Mouse (Mus musculus) liver, embryonic 14.5 days (tissue): ENCODE measurements at regions not wholly inside any gene's neighbourhood (a gene's known extent, or its start where the extent isn't known, plus 50 kb on each side); places are given as distances from the start of the nearest gene placed in this dataset.

Source experiments
- CTCF ChIP-seq: IDR thresholded peaks from 2 replicates; pipeline ENCODE4 v1.5.1; 2016; ENCODE audit warnings: antibody characterized with exemption, low read depth, control low read depth
- EP300 ChIP-seq: IDR thresholded peaks from 2 replicates; pipeline ENCODE4 v1.6.1; 2016; ENCODE audit warnings: antibody characterized with exemption, low read depth

GRCm38 (mm10) chr5:111507332-111507731 is 90.2 kb downstream of the Mn1 start:
- no peak for TF ChIP-seq CTCF
- TF ChIP-seq EP300, result no peak
